Mouse (Mus musculus) erythroid progenitor cell, adult 5-6 weeks (primary cell): ENCODE results near the gene Fam221a. TPM values are rescaled to one million over a fixed set of nuclear protein-coding genes. Genes with fewer than 3 reads are reported as not detected.
"Not testable (repeated sequence)": the region's sequence is repeated elsewhere in the genome, so short reads cannot be mapped to it uniquely, and the experiment has no call there.

Experiments
- ATAC-seq: replicated peaks from 2 replicates; pipeline ENCODE4 v1.8.0; 2016; ENCODE audit warnings: moderate number of reproducible peaks, mild to moderate bottlenecking, moderate TSS enrichment, inconsistent platforms; ENCODE audit not compliant: poor library complexity, low FRiP score, severe bottlenecking
- total RNA-seq, 2 experiments: library from RNA; stranded (forward) in 1 of 2; stranded (reverse) in 1 of 2; fragments of 150-400 nt in 1 of 2; fragments of 186-747, 209-891 nt in 1 of 2; gene quantifications; 2 replicates each; pipeline versions ENCODE4 v1.2.3 to v1.2.4; 2015 to 2017; ENCODE audit warnings: low replicate concordance in 2 of 2

The Fam221a gene
- total RNA-seq, 2 experiments from 2014 or later = 4.6 TPM; not detected in 1

GRCm38 (mm10) chr6:49372705-49373104 lies 5.2 kb downstream of the Fam221a start:
- ATAC-seq = no peak

GRCm38 (mm10) chr6:49373943-49374342 lies 6.4 kb downstream of the Fam221a start:
- no peak for ATAC-seq

- ATAC-seq = no peak
These were observed 10.8 kb downstream of the Fam221a start for GRCm38 (mm10) chr6:49378328-49378727.

- ATAC-seq = no peak
These were observed 26.7 kb downstream of the Fam221a start for GRCm38 (mm10) chr6:49394276-49394675.

- ATAC-seq = no peak
These were observed 27.8 kb downstream of the Fam221a start, which contains the start of gene Stk31 for GRCm38 (mm10) chr6:49395316-49395715. Gene Stk31, plus strand, starts transcription at chr6:49395604.

GRCm38 (mm10) chr6:49397466-49397865 lies 29.9 kb downstream of the Fam221a start:
- no peak for ATAC-seq

- ATAC-seq = no peak
These were observed 30.8 kb downstream of the Fam221a start for GRCm38 (mm10) chr6:49398365-49398764.

- no peak for ATAC-seq
These were observed 43.3 kb downstream of the Fam221a start for GRCm38 (mm10) chr6:49410830-49411229.

GRCm38 (mm10) chr6:49412967-49413366 lies 45.4 kb downstream of the Fam221a start:
- not testable (repeated sequence) for ATAC-seq

- ATAC-seq = no peak
These were observed 48.4 kb downstream of the Fam221a start for GRCm38 (mm10) chr6:49415971-49416370.

- ATAC-seq = no peak
These were observed 69.8 kb downstream of the Fam221a start for GRCm38 (mm10) chr6:49437306-49437705.

Other genes with a start within 250 kb of the Fam221a start
- gene Igf2bp3, start 152.8 kb upstream of the Fam221a start, total RNA-seq (2015; ENCODE audit: low replicate concordance) = not detected in 2 replicates
- gene Igf2bp3, start 152.8 kb upstream of the Fam221a start, total RNA-seq (2017; ENCODE audit: low replicate concordance) = not detected in 2 replicates
- 176 and 196 TPM in 2 replicates for gene Tra2a, start 103.7 kb upstream of the Fam221a start, total RNA-seq (2015; ENCODE audit: low replicate concordance)
- gene Tra2a, start 103.7 kb upstream of the Fam221a start, total RNA-seq (2017; ENCODE audit: low replicate concordance) = 116 and 133 TPM in 2 replicates
- gene Ccdc126, start 48.5 kb upstream of the Fam221a start, total RNA-seq (2015; ENCODE audit: low replicate concordance) = 5.0 and 6.1 TPM in 2 replicates
- gene Ccdc126, start 48.5 kb upstream of the Fam221a start, total RNA-seq (2017; ENCODE audit: low replicate concordance) = 1.4 and 2.4 TPM in 2 replicates
- gene Stk31, start 27.9 kb downstream of the Fam221a start, total RNA-seq (2015; ENCODE audit: low replicate concordance) = not detected in 2 replicates
- not detected in 2 replicates for gene Stk31, start 27.9 kb downstream of the Fam221a start, total RNA-seq (2017; ENCODE audit: low replicate concordance)